Mouse (Mus musculus): ENCODE measurements around the gene Tekt5. TPM values are rescaled to one million over a fixed set of nuclear protein-coding genes. Genes with fewer than 3 reads are reported as not detected.
A peak's percentile ranks its signal among the peaks of the same experiment; 100 is the strongest.

Gene Tekt5
- 2.1 and 2.9 TPM in 2 replicates for polyA plus RNA-seq (2015; fragmentation: Nextera tagmentation; extraction: Ambion mirVana)

- ATAC-seq, result peak; percentile 69
- no peak within 1 kb of the TSS for H3K27ac ChIP-seq
- 9% methylated on average over 37 of the region's 37 CpGs for WGBS
These were observed at the start of gene Tekt5 for GRCm38 (mm10) chr16:10394699-10395540. Gene Tekt5, minus strand, starts transcription at chr16:10395490.

GRCm38 (mm10) chr16:10443723-10444122, 48.4 kb upstream of the Tekt5 start:
- peaks cover 43% of the 10 kb centered on the region for H3K4me1 ChIP-seq (replicated peaks)
- no peak overlapping the region for H3K27ac ChIP-seq
- no peak overlapping the region for H3K4me3 ChIP-seq (replicated peaks)
- no peak for ATAC-seq
- H3K9me3 ChIP-seq, result no peaks in the 10 kb centered on the region
- H3K27me3 ChIP-seq, result no peaks in the 10 kb centered on the region
- no peak overlapping the region for H3K4me2 ChIP-seq (replicated peaks)
- H3K36me3 ChIP-seq, result peaks cover 11% of the 10 kb centered on the region
- H3K9ac ChIP-seq (replicated peaks), result no peak overlapping the region

More at GRCm38 (mm10) chr16:10394699-10395540, at the start of gene Tekt5:
- peaks cover 8% of the 10 kb centered on the region for H3K4me1 ChIP-seq (replicated peaks)
- H3K36me3 ChIP-seq, result no peaks in the 10 kb centered on the region
- H3K27me3 ChIP-seq, result peaks cover 13% of the 10 kb centered on the region; the same call in 1 of the 2 replicates
- peak within 1 kb of the TSS; percentile 57 for H3K9ac ChIP-seq (replicated peaks)
- peak within 1 kb of the TSS; percentile 61 for H3K4me2 ChIP-seq (replicated peaks)
- H3K4me3 ChIP-seq (replicated peaks), result peak within 1 kb of the TSS; percentile 41
- H3K9me3 ChIP-seq, result no peaks in the 10 kb centered on the region

GRCm38 (mm10) chr16:10441761-10442160, 46.5 kb upstream of the Tekt5 start:
- 95% methylated on average over 4 of the region's 4 CpGs for WGBS
- H3K4me2 ChIP-seq (replicated peaks), result no peak overlapping the region
- no peak overlapping the region for H3K27ac ChIP-seq
- no peak overlapping the region for H3K4me3 ChIP-seq (replicated peaks)
- H3K4me1 ChIP-seq (replicated peaks), result peaks cover 35% of the 10 kb centered on the region
- peaks cover 23% of the 10 kb centered on the region for H3K36me3 ChIP-seq
- no peaks in the 10 kb centered on the region for H3K27me3 ChIP-seq
- no peaks in the 10 kb centered on the region for H3K9me3 ChIP-seq
- no peak for ATAC-seq
- H3K9ac ChIP-seq (replicated peaks), result no peak overlapping the region

GRCm38 (mm10) chr16:10441328-10441727, 46.0 kb upstream of the Tekt5 start:
- 93% methylated on average over 6 of the region's 6 CpGs for WGBS
- H3K36me3 ChIP-seq, result peaks cover 23% of the 10 kb centered on the region
- no peak overlapping the region for H3K27ac ChIP-seq
- no peak overlapping the region for H3K4me2 ChIP-seq (replicated peaks)
- no peaks in the 10 kb centered on the region for H3K27me3 ChIP-seq
- ATAC-seq, result no peak
- H3K9ac ChIP-seq (replicated peaks), result no peak overlapping the region
- no peaks in the 10 kb centered on the region for H3K9me3 ChIP-seq
- H3K4me1 ChIP-seq (replicated peaks), result peaks cover 33% of the 10 kb centered on the region
- H3K4me3 ChIP-seq (replicated peaks), result no peak overlapping the region

- no peak overlapping the region for H3K9ac ChIP-seq (replicated peaks)
- H3K27me3 ChIP-seq, result no peaks in the 10 kb centered on the region
- ATAC-seq, result no peak
- no peak overlapping the region for H3K27ac ChIP-seq
- 83% methylated on average over 5 of the region's 5 CpGs for WGBS
- H3K4me1 ChIP-seq (replicated peaks), result peaks cover 5% of the 10 kb centered on the region
- no peaks in the 10 kb centered on the region for H3K9me3 ChIP-seq
- peaks cover 23% of the 10 kb centered on the region for H3K36me3 ChIP-seq
- no peak overlapping the region for H3K4me2 ChIP-seq (replicated peaks)
- no peak overlapping the region for H3K4me3 ChIP-seq (replicated peaks)
These were observed 42.8 kb upstream of the Tekt5 start for GRCm38 (mm10) chr16:10438055-10438454.

GRCm38 (mm10) chr16:10436166-10436565, 40.9 kb upstream of the Tekt5 start:
- WGBS, result 90% methylated on average over 6 of the region's 6 CpGs
- no peak overlapping the region for H3K9ac ChIP-seq (replicated peaks)
- no peak for ATAC-seq

GRCm38 (mm10) chr16:10433344-10433743, 38.1 kb upstream of the Tekt5 start:
- Histone ChIP-seq H3K4me2 (replicated peaks) (no peak overlapping the region), H3K27ac (no peak overlapping the region), H3K9me3 (no peaks in the 10 kb centered on the region), H3K9ac (replicated peaks) (no peak overlapping the region), H3K4me3 (replicated peaks) (no peak overlapping the region), H3K36me3 (peaks cover 27% of the 10 kb centered on the region), H3K27me3 (no peaks in the 10 kb centered on the region), H3K4me1 (replicated peaks) (no peaks in the 10 kb centered on the region)
- no peak for ATAC-seq
- WGBS, result 92% methylated on average over 5 of the region's 5 CpGs

More at GRCm38 (mm10) chr16:10436166-10436565, 40.9 kb upstream of the Tekt5 start:
- H3K4me1 ChIP-seq (replicated peaks), result no peaks in the 10 kb centered on the region
- no peak overlapping the region for H3K4me3 ChIP-seq (replicated peaks)
- H3K4me2 ChIP-seq (replicated peaks), result no peak overlapping the region
- H3K9me3 ChIP-seq, result no peaks in the 10 kb centered on the region
- H3K36me3 ChIP-seq, result peaks cover 36% of the 10 kb centered on the region
- H3K27me3 ChIP-seq, result no peaks in the 10 kb centered on the region
- H3K27ac ChIP-seq, result no peak overlapping the region

GRCm38 (mm10) chr16:10432387-10432786, 37.1 kb upstream of the Tekt5 start:
- H3K9ac ChIP-seq (replicated peaks), result no peak overlapping the region
- no peak for ATAC-seq
- H3K36me3 ChIP-seq, result peaks cover 24% of the 10 kb centered on the region
- H3K9me3 ChIP-seq, result no peaks in the 10 kb centered on the region
- H3K27ac ChIP-seq, result no peak overlapping the region
- H3K27me3 ChIP-seq, result no peaks in the 10 kb centered on the region
- no peak overlapping the region for H3K4me3 ChIP-seq (replicated peaks)
- 89% methylated on average over 4 of the region's 4 CpGs for WGBS
- no peak overlapping the region for H3K4me2 ChIP-seq (replicated peaks)
- no peaks in the 10 kb centered on the region for H3K4me1 ChIP-seq (replicated peaks)

GRCm38 (mm10) chr16:10431911-10432310, 36.6 kb upstream of the Tekt5 start:
- Histone ChIP-seq H3K4me2 (replicated peaks) (no peak overlapping the region), H3K27ac (no peak overlapping the region), H3K9me3 (no peaks in the 10 kb centered on the region), H3K4me1 (replicated peaks) (no peaks in the 10 kb centered on the region), H3K36me3 (peaks cover 29% of the 10 kb centered on the region), H3K4me3 (replicated peaks) (no peak overlapping the region), H3K9ac (replicated peaks) (no peak overlapping the region), H3K27me3 (no peaks in the 10 kb centered on the region)
- WGBS, result 85% methylated on average over 1 of the region's 1 CpGs
- ATAC-seq, result no peak

- ATAC-seq, result no peak
- H3K9me3 ChIP-seq, result no peaks in the 10 kb centered on the region
- no peaks in the 10 kb centered on the region for H3K4me1 ChIP-seq (replicated peaks)
- no peak overlapping the region for H3K4me3 ChIP-seq (replicated peaks)
- no peak overlapping the region for H3K9ac ChIP-seq (replicated peaks)
- no peak overlapping the region for H3K4me2 ChIP-seq (replicated peaks)
- WGBS, result 93% methylated on average over 9 of the region's 9 CpGs
- no peak overlapping the region for H3K27ac ChIP-seq
- no peaks in the 10 kb centered on the region for H3K27me3 ChIP-seq
- peaks cover 99% of the 10 kb centered on the region for H3K36me3 ChIP-seq
These were observed 25.3 kb upstream of the Tekt5 start for GRCm38 (mm10) chr16:10420447-10421054.

- no peak overlapping the region for H3K4me3 ChIP-seq (replicated peaks)
- H3K27me3 ChIP-seq, result no peaks in the 10 kb centered on the region
- H3K36me3 ChIP-seq, result peaks cover 93% of the 10 kb centered on the region
- no peak overlapping the region for H3K9ac ChIP-seq (replicated peaks)
- no peak overlapping the region for H3K4me2 ChIP-seq (replicated peaks)
- no peak overlapping the region for H3K27ac ChIP-seq
- H3K9me3 ChIP-seq, result no peaks in the 10 kb centered on the region
- no peak for ATAC-seq
- WGBS, result 95% methylated on average over 9 of the region's 9 CpGs
- H3K4me1 ChIP-seq (replicated peaks), result peaks cover 4% of the 10 kb centered on the region
These were observed 22.5 kb upstream of the Tekt5 start for GRCm38 (mm10) chr16:10417723-10418259.

- H3K9me3 ChIP-seq, result no peaks in the 10 kb centered on the region
- peaks cover 10% of the 10 kb centered on the region for H3K4me1 ChIP-seq (replicated peaks)
- WGBS, result 97% methylated on average over 4 of the region's 4 CpGs
- ATAC-seq, result no peak
- H3K27ac ChIP-seq, result no peak overlapping the region
- no peak overlapping the region for H3K9ac ChIP-seq (replicated peaks)
- H3K4me3 ChIP-seq (replicated peaks), result no peak overlapping the region
- peaks cover 83% of the 10 kb centered on the region for H3K36me3 ChIP-seq
- no peaks in the 10 kb centered on the region for H3K27me3 ChIP-seq
- no peak overlapping the region for H3K4me2 ChIP-seq (replicated peaks)
These were observed 21.6 kb upstream of the Tekt5 start for GRCm38 (mm10) chr16:10416866-10417265.

Measured in midbrain, embryonic 13.5 days (tissue).